Mouse (Mus musculus): ENCODE results near the gene Fth1.

Gene Fth1

GRCm38 (mm10) chr19:10023304-10023758 lies 42.9 kb downstream of the Fth1 start:
- DNase-seq: no peak

GRCm38 (mm10) chr19:10025169-10025875 lies 44.9 kb downstream of the Fth1 start:
- no peak for DNase-seq

GRCm38 (mm10) chr19:10029746-10030145 lies 49.3 kb downstream of the Fth1 start:
- DNase-seq: no peak

GRCm38 (mm10) chr19:10033211-10033973 lies 53.0 kb downstream of the Fth1 start:
- DNase-seq: peak; percentile 79

- DNase-seq: no peak
These were observed 54.0 kb downstream of the Fth1 start for GRCm38 (mm10) chr19:10034356-10034755.
